Mouse (Mus musculus): ENCODE results near the gene Ddx47.

DNA sequence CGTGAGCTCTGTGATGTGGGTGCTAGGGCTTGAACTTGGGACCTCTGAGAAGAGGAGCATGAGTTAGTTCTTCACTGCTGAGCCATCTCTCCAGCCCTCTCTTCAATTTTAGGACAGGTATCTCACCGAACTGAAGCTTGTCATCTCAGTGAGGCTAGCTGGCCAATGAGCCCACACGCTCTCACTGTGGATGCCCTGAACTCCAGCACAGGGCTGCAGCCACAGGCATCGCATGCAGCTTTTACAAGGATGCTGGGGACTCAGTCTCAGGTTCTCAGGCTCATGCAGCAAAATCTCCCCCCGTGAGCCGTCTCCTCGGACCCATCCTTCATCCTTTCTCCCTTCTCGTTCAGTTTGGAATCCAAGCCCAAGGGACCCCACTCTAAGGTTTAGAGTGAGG lies 13.3 kb upstream of the Ddx47 start:
- TF ChIP-seq TAL1 (IDR thresholded peaks at IDR 0.05; ENCODE audit: low read length) = no peak
- TF ChIP-seq GATA1 (IDR thresholded peaks at IDR 0.05; ENCODE audit: low read length) = no peak

Measured in erythroblast, embryonic 14.5 days (primary cell).